Mouse (Mus musculus) c-Kit-negative CD71-positive TER-119-positive erythroid progenitor cells, embryonic 14.5 days (primary cell): ENCODE results near the gene Cdan1.

Experiments
- DNase-seq: peaks from one replicate; pipeline ENCODE4 v3.0.0-alpha.2; 2013; ENCODE audit warnings: low read depth, low spot score

Gene Cdan1

GRCm38 (mm10) chr2:120849449-120850423 lies at the start of gene Cdan1:
TSS of gene Cdan1 (minus strand) at chr2:120850128.
- DNase-seq = peak; percentile 58

- DNase-seq = no peak
Measured at GRCm38 (mm10) chr2:120896361-120896760, 46.4 kb upstream of the Cdan1 start.

GRCm38 (mm10) chr2:120887601-120888000 lies 37.7 kb upstream of the Cdan1 start:
- no peak for DNase-seq

- no peak for DNase-seq
Measured at GRCm38 (mm10) chr2:120873192-120873591, 23.3 kb upstream of the Cdan1 start.

GRCm38 (mm10) chr2:120871447-120872336 lies 21.8 kb upstream of the Cdan1 start:
- no peak for DNase-seq

- DNase-seq = no peak
Measured at GRCm38 (mm10) chr2:120867336-120867735, 17.4 kb upstream of the Cdan1 start.

- DNase-seq = no peak
Measured at GRCm38 (mm10) chr2:120866561-120866960, 16.6 kb upstream of the Cdan1 start.

- DNase-seq = no peak
Measured at GRCm38 (mm10) chr2:120863389-120863788, 13.5 kb upstream of the Cdan1 start.

- no peak for DNase-seq
Measured at GRCm38 (mm10) chr2:120860699-120861098, 10.8 kb upstream of the Cdan1 start.

GRCm38 (mm10) chr2:120858131-120858530 lies 8.2 kb upstream of the Cdan1 start:
- DNase-seq = no peak

- DNase-seq = no peak
Measured at GRCm38 (mm10) chr2:120853151-120853550, 3.2 kb upstream of the Cdan1 start.

- no peak for DNase-seq
Measured at GRCm38 (mm10) chr2:120852626-120853025, 2.7 kb upstream of the Cdan1 start.

GRCm38 (mm10) chr2:120850424-120851082 lies 625 bp upstream of the Cdan1 start, which contains the start of gene Ttbk2:
TSS of gene Ttbk2 (minus strand) at chr2:120850604.
- DNase-seq = peak; percentile 97

GRCm38 (mm10) chr2:120845280-120845679 lies 4.6 kb downstream of the Cdan1 start:
- DNase-seq = peak; percentile 31

GRCm38 (mm10) chr2:120843990-120844389 lies 5.9 kb downstream of the Cdan1 start:
- DNase-seq = no peak

- no peak for DNase-seq
Measured at GRCm38 (mm10) chr2:120841211-120841610, 8.7 kb downstream of the Cdan1 start.

GRCm38 (mm10) chr2:120835167-120835566 lies 14.8 kb downstream of the Cdan1 start:
- no peak for DNase-seq

GRCm38 (mm10) chr2:120826936-120827638 lies 22.8 kb downstream of the Cdan1 start:
- DNase-seq = no peak

- no peak for DNase-seq
Measured at GRCm38 (mm10) chr2:120770265-120770935, 79.5 kb downstream of the Cdan1 start.

- DNase-seq = no peak
Measured at GRCm38 (mm10) chr2:120761922-120762321, 88.0 kb downstream of the Cdan1 start.
